Mouse (Mus musculus): ENCODE measurements around the gene Serpine1. TPM values are rescaled to one million over a fixed set of nuclear protein-coding genes. Genes with fewer than 3 reads are reported as not detected.

Serpine1 gene
- total and polyA plus RNA-seq, 2 experiments = 0.32 to 0.83 TPM

- Histone ChIP-seq H3K27me3 (ENCODE audit: control insufficient read depth, insufficient read depth, low read length) (no peaks in the 10 kb centered on the region), H3K9ac (ENCODE audit: low read depth, low read length) (no peak overlapping the region), H3K27ac (replicated peaks; ENCODE audit: insufficient read depth, low read depth, low read length) (no peak overlapping the region), H3K4me3 (ENCODE audit: insufficient read depth, low read depth, low read length) (no peak overlapping the region), H3K79me2 (ENCODE audit: control insufficient read depth, insufficient read depth, low read length) (no peaks in the 10 kb centered on the region; the same call in 1 of the 2 replicates), H3K36me3 (ENCODE audit: control insufficient read depth, insufficient read depth, low read length) (peaks cover 4% of the 10 kb centered on the region), H3K4me1 (ENCODE audit: control insufficient read depth, insufficient read depth, low read length) (peaks cover 5% of the 10 kb centered on the region; the same call in 1 of the 2 replicates)
- TF ChIP-seq POLR2A (IDR thresholded peaks at IDR 0.05; ENCODE audit: extremely low read depth, insufficient read depth, low read length) = no peak
- TF ChIP-seq CTCF (IDR thresholded peaks at IDR 0.05; ENCODE audit: low read depth, low read length) = no peak
- no peak for DNase-seq (ENCODE audit: extremely low read depth, low read depth, low spot score)
These were observed 25.1 kb downstream of the Serpine1 start for GRCm38 (mm10) chr5:137046991-137047390.

- no peak for TF ChIP-seq POLR2A (IDR thresholded peaks at IDR 0.05; ENCODE audit: extremely low read depth, insufficient read depth, low read length)
- Histone ChIP-seq H3K4me1 (ENCODE audit: control insufficient read depth, insufficient read depth, low read length) (peaks cover 5% of the 10 kb centered on the region; the same call in 1 of the 2 replicates), H3K79me2 (ENCODE audit: control insufficient read depth, insufficient read depth, low read length) (no peaks in the 10 kb centered on the region; the same call in 1 of the 2 replicates), H3K4me3 (ENCODE audit: insufficient read depth, low read depth, low read length) (no peak overlapping the region), H3K9ac (ENCODE audit: low read depth, low read length) (no peak overlapping the region), H3K27ac (replicated peaks; ENCODE audit: insufficient read depth, low read depth, low read length) (no peak overlapping the region), H3K27me3 (ENCODE audit: control insufficient read depth, insufficient read depth, low read length) (no peaks in the 10 kb centered on the region), H3K36me3 (ENCODE audit: control insufficient read depth, insufficient read depth, low read length) (peaks cover 6% of the 10 kb centered on the region)
- no peak for DNase-seq (ENCODE audit: extremely low read depth, low read depth, low spot score)
- 16% methylated on average over 5 of the region's 5 CpGs for WGBS
These were observed 25.7 kb downstream of the Serpine1 start for GRCm38 (mm10) chr5:137046324-137046718.

- Histone ChIP-seq H3K79me2 (ENCODE audit: control insufficient read depth, insufficient read depth, low read length) (no peaks in the 10 kb centered on the region; the same call in 1 of the 2 replicates), H3K4me3 (ENCODE audit: insufficient read depth, low read depth, low read length) (peak within 1 kb of the TSS; percentile 80), H3K36me3 (ENCODE audit: control insufficient read depth, insufficient read depth, low read length) (peaks cover 6% of the 10 kb centered on the region), H3K4me1 (ENCODE audit: control insufficient read depth, insufficient read depth, low read length) (peaks cover 5% of the 10 kb centered on the region; the same call in 1 of the 2 replicates), H3K27ac (replicated peaks; ENCODE audit: insufficient read depth, low read depth, low read length) (no peak within 1 kb of the TSS), H3K9ac (ENCODE audit: low read depth, low read length) (peak within 1 kb of the TSS; percentile 70), H3K27me3 (ENCODE audit: control insufficient read depth, insufficient read depth, low read length) (no peaks in the 10 kb centered on the region)
- DNase-seq (ENCODE audit: extremely low read depth, low read depth, low spot score) = peak; percentile 91
- 1% methylated on average over 48 of the region's 48 CpGs for whole genome bisulfite sequencing
- TF ChIP-seq POLR2A (IDR thresholded peaks at IDR 0.05; ENCODE audit: extremely low read depth, insufficient read depth, low read length) (no peak), CTCF (IDR thresholded peaks at IDR 0.05; ENCODE audit: low read depth, low read length) (no peak)
These were observed 26.4 kb downstream of the Serpine1 start, which contains the start of gene Ap1s1 for GRCm38 (mm10) chr5:137045402-137046323. Gene Ap1s1 (minus strand): TSS chr5:137046135.

GRCm38 (mm10) chr5:137043997-137044396, 28.1 kb downstream of the Serpine1 start:
- Histone ChIP-seq H3K27ac (replicated peaks; ENCODE audit: insufficient read depth, low read depth, low read length) (no peak overlapping the region), H3K4me1 (ENCODE audit: control insufficient read depth, insufficient read depth, low read length) (peaks cover 5% of the 10 kb centered on the region; the same call in 1 of the 2 replicates), H3K79me2 (ENCODE audit: control insufficient read depth, insufficient read depth, low read length) (no peaks in the 10 kb centered on the region; the same call in 1 of the 2 replicates), H3K9ac (ENCODE audit: low read depth, low read length) (no peak overlapping the region), H3K27me3 (ENCODE audit: control insufficient read depth, insufficient read depth, low read length) (no peaks in the 10 kb centered on the region), H3K36me3 (ENCODE audit: control insufficient read depth, insufficient read depth, low read length) (peaks cover 6% of the 10 kb centered on the region), H3K4me3 (ENCODE audit: insufficient read depth, low read depth, low read length) (no peak overlapping the region)
- no peak for DNase-seq (ENCODE audit: extremely low read depth, low read depth, low spot score)
- TF ChIP-seq CTCF (IDR thresholded peaks at IDR 0.05; ENCODE audit: low read depth, low read length) (no peak), POLR2A (IDR thresholded peaks at IDR 0.05; ENCODE audit: extremely low read depth, insufficient read depth, low read length) (no peak)
- WGBS = 98% methylated on average over 7 of the region's 7 CpGs

GRCm38 (mm10) chr5:137041442-137041841, 30.6 kb downstream of the Serpine1 start:
- Histone ChIP-seq H3K79me2 (ENCODE audit: control insufficient read depth, insufficient read depth, low read length) (no peaks in the 10 kb centered on the region; the same call in 1 of the 2 replicates), H3K27ac (replicated peaks; ENCODE audit: insufficient read depth, low read depth, low read length) (no peak overlapping the region), H3K4me1 (ENCODE audit: control insufficient read depth, insufficient read depth, low read length) (peaks cover 5% of the 10 kb centered on the region; the same call in 1 of the 2 replicates), H3K9ac (ENCODE audit: low read depth, low read length) (no peak overlapping the region), H3K27me3 (ENCODE audit: control insufficient read depth, insufficient read depth, low read length) (no peaks in the 10 kb centered on the region), H3K36me3 (ENCODE audit: control insufficient read depth, insufficient read depth, low read length) (peaks cover 8% of the 10 kb centered on the region), H3K4me3 (ENCODE audit: insufficient read depth, low read depth, low read length) (no peak overlapping the region)
- 87% methylated on average over 10 of the region's 10 CpGs for WGBS
- DNase-seq (ENCODE audit: extremely low read depth, low read depth, low spot score) = no peak
- TF ChIP-seq POLR2A (IDR thresholded peaks at IDR 0.05; ENCODE audit: extremely low read depth, insufficient read depth, low read length) = no peak
- TF ChIP-seq CTCF (IDR thresholded peaks at IDR 0.05; ENCODE audit: low read depth, low read length) = no peak
